Mouse (Mus musculus): ENCODE results near the gene Slc22a6.

DNA sequence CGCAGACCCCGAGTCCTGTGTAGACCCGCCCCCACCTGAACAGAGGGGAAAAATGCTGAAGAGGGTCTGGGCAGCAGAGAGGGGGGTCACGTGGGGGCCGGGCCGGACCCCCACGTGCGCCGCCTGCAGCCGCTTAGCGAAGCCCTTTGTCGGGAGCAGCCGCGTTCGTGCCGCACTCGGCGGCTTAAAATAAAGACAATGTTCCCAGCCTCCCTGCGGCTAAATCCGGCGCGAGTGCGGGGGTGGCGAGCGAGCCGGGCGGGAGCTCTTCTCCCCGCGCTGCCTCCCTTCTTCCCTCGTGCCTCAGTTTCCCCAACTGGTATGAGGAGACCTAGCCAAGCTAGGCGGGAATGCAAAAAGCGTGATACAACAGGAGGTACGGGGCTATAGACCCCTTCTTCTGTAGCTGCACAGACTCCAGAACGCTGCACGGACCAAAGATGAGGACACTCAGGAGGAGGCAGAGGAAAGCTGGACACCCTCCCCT is 44.0 kb downstream of the Slc22a6 start:
- TF ChIP-seq POLR2A (IDR thresholded peaks at IDR 0.05; ENCODE audit: insufficient read depth, low read depth, low read length) (no peak), CTCF (IDR thresholded peaks at IDR 0.05; ENCODE audit: insufficient read depth, low read depth, low read length) (0 out of 2 replicates have a peak, but pooled peaks have one; percentile 6)
